8 mouse cellular contexts compared by ENCODE assay signal in genomic region chr16:55821997-55822740, GRCm38 (mm10). TPM values are rescaled to one million over a fixed set of nuclear protein-coding genes. Genes with fewer than 3 reads are reported as not detected.
DNase-seq lines count a peak whose midpoint lies in the region; ATAC-seq lines count a peak whose summit lies in the region.

No protein-coding gene starts in this region.

- WGBS in hindbrain, embryonic 15.5 days, result under 1% methylated on average over 66 of the region's 67 CpGs
- under 1% methylated on average over 60 of the region's 67 CpGs for whole genome bisulfite sequencing in macrophage (ENCODE audit: missing documents)

- peak; percentile 74 for DNase-seq in WW6 (ENCODE audit: low read depth, low spot score)
- peak; percentile 90 to 94 for DNase-seq in cerebellum, postnatal 36 days
- peak; percentile 77 to 83 for DNase-seq in frontal cortex, postnatal 36 days (ENCODE audit: low spot score in 2 of 2)
- DNase-seq in left cerebral cortex, adult 18-20 months (ENCODE audit: low spot score in 2 of 2), result peak; percentile 66 to 81
- DNase-seq in retina, postnatal 7 days (ENCODE audit: low read depth, low spot score), result peak; percentile 48
- DNase-seq in urinary bladder, adult 2 months (ENCODE audit: low spot score), result peak; percentile 96

- peak overlapping the region; percentile 96 for H3K4me3 ChIP-seq in hindbrain, embryonic 15.5 days
- H3K4me3 ChIP-seq in macrophage (ENCODE audit: inconsistent target), result peak overlapping the region; percentile 72; the same call in 1 of the 2 replicates

- peak overlapping the region; percentile 95 for H3K4me2 ChIP-seq in hindbrain, embryonic 15.5 days

- peak overlapping the region; percentile 74 for H3K27ac ChIP-seq in hindbrain, embryonic 15.5 days (replicated peaks)
- H3K27ac ChIP-seq in macrophage, result no peak overlapping the region

- H3K79me2 ChIP-seq in macrophage (ENCODE audit: inconsistent target), result peaks cover 45% of the 10 kb centered on the region

- H3K9ac ChIP-seq in hindbrain, embryonic 15.5 days, result peak overlapping the region; percentile 80

- H3K4me1 ChIP-seq in hindbrain, embryonic 15.5 days (replicated peaks), result peaks cover 13% of the 10 kb centered on the region; the same call in 1 of the 2 replicates

- ATAC-seq in hindbrain, embryonic 15.5 days (ENCODE audit: low FRiP score, low read depth), result peak; percentile 96

- peaks cover 1% of the 10 kb centered on the region; the same call in 1 of the 2 replicates for H3K36me3 ChIP-seq in hindbrain, embryonic 15.5 days
- H3K36me3 ChIP-seq in macrophage (ENCODE audit: inconsistent target), result peaks cover 11% of the 10 kb centered on the region; the same call in 1 of the 2 replicates

- no peaks in the 10 kb centered on the region for H3K9me3 ChIP-seq in hindbrain, embryonic 15.5 days

- H3K27me3 ChIP-seq in hindbrain, embryonic 15.5 days, result no peaks in the 10 kb centered on the region

RNA-seq across cellular contexts. Expression of gene Nfkbiz, which starts 16.5 kb away (rescaled TPM):
- 1.7 and 1.8 TPM in 2 replicates for polyA plus RNA-seq in hindbrain, embryonic 15.5 days (2015; fragmentation: Nextera tagmentation; extraction: Ambion mirVana)
- 1 to 10 TPM; 4.4 to 5.2 TPM for total RNA-seq in left cerebral cortex, adult 18-20 months (2021)
- total RNA-seq in macrophage (2018; cell fraction: chromatin; rRNA removed), result 1,000 to 10,000 TPM in 8 of 26 experiments, 100 to 1,000 TPM in 12, 10 to 100 TPM in 6; 25.5 to 2,554 (median 658) TPM
- 1,000 to 10,000 TPM in 3 of 26 experiments, 100 to 1,000 TPM in 14, 10 to 100 TPM in 7, 1 to 10 TPM in 2; 5.7 to 1,436 (median 318) TPM for total RNA-seq in macrophage (2018; cell fraction: cytosol; rRNA removed)
- total RNA-seq in macrophage (2018; cell fraction: nucleus; rRNA removed), result 1,000 to 10,000 TPM in 12 of 26 experiments, 100 to 1,000 TPM in 10, 10 to 100 TPM in 4; 23.7 to 2,534 (median 904) TPM
- 3.7 to 10.8 TPM (median 4.2 TPM) in 3 replicates for polyA plus RNA-seq in macrophage (2018)
- 10.3 and 10.8 TPM in 2 replicates for polyA plus RNA-seq in urinary bladder, adult 2 months (2012; rRNA removed)
